Comparison of ENCODE assay signal across 31 mouse cellular contexts in the genomic region with DNA sequence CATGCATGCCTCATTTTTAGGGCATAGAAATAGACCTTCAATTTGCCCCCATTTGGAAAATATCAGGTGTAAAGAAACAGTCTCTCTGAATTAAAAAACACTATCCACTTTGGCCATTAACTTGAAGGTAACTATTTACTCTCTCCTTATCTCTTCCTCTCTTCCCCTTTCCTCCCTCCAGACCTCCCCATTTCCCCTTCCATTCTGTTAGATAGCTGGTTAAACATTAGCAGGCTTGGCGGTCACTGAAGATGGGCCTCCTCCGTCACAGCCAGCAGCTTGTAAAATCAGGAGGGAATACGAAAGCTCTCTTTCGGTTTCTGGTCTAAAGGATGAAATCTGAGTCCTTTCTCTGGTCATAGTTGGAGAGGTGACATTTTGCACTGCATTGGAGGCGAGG. TPM values are rescaled to one million over a fixed set of nuclear protein-coding genes. Genes with fewer than 3 reads are reported as not detected.
DNase-seq lines count a peak whose midpoint lies in the region; ATAC-seq and TF ChIP-seq lines count a peak whose summit lies in the region.
"Had no signal": no experiment of that assay in that cellular context is flagged by ENCODE, and none has a peak within 500 bp of the region (broad histone marks: within the 10 kb centered on the region; RNA-seq: fewer than 3 reads in every experiment).

No protein-coding gene starts in this region.

- no peaks in the 10 kb centered on the region for H3K36me3 ChIP-seq in liver, embryonic 12.5 days
- no peaks in the 10 kb centered on the region for H3K36me3 ChIP-seq in liver, postnatal 0 days (replicated peaks; ENCODE audit: insufficient read depth, low read length)
- H3K36me3 ChIP-seq in liver, embryonic 14.5 days (replicated peaks; ENCODE audit: control insufficient read depth, insufficient read depth, low read depth), result no peaks in the 10 kb centered on the region
- H3K36me3 ChIP-seq in forebrain, embryonic 16.5 days (ENCODE audit: control insufficient read depth, insufficient read depth), result no peaks in the 10 kb centered on the region
- no peaks in the 10 kb centered on the region for H3K36me3 ChIP-seq in hindbrain, embryonic 16.5 days (ENCODE audit: control insufficient read depth, insufficient read depth, low read length)
- H3K36me3 ChIP-seq: embryonic facial prominence, embryonic 12.5 days; embryonic facial prominence, embryonic 15.5 days; heart, embryonic 10.5 days; heart, embryonic 13.5 days; hindbrain, embryonic 10.5 days; hindbrain, embryonic 13.5 days had no signal

- WGBS in liver, embryonic 12.5 days (ENCODE audit: insufficient replicate concordance), result 14% methylated on average over 5 of the region's 5 CpGs
- 34% methylated on average over 5 of the region's 5 CpGs for WGBS in liver, postnatal 0 days (ENCODE audit: insufficient replicate concordance)
- WGBS in liver, embryonic 14.5 days (ENCODE audit: insufficient replicate concordance), result 8% methylated on average over 5 of the region's 5 CpGs
- 87% methylated on average over 5 of the region's 5 CpGs for WGBS in forebrain, embryonic 16.5 days
- WGBS in hindbrain, embryonic 16.5 days, result 57% methylated on average over 5 of the region's 5 CpGs

- no peak overlapping the region for H3K9ac ChIP-seq in liver, embryonic 12.5 days
- no peak overlapping the region for H3K9ac ChIP-seq in liver, postnatal 0 days (replicated peaks)
- H3K9ac ChIP-seq in liver, embryonic 14.5 days (replicated peaks), result no peak overlapping the region
- no peak overlapping the region for H3K9ac ChIP-seq in forebrain, embryonic 16.5 days (replicated peaks; ENCODE audit: low read depth, low read length)
- H3K9ac ChIP-seq in hindbrain, embryonic 16.5 days (ENCODE audit: low read depth, low read length), result no peak overlapping the region
- H3K9ac ChIP-seq: embryonic facial prominence, embryonic 12.5 days; embryonic facial prominence, embryonic 15.5 days; heart, embryonic 13.5 days; hindbrain, embryonic 13.5 days had no signal

- TF ChIP-seq EP300 in liver, postnatal 0 days (IDR thresholded peaks at IDR 0.05; ENCODE audit: low read depth), result no peak
- no peak for TF ChIP-seq EP300 in liver, embryonic 14.5 days (IDR thresholded peaks at IDR 0.05; ENCODE audit: low read depth)

- H3K4me2 ChIP-seq in liver, embryonic 12.5 days, result 0 out of 2 replicates have a peak overlapping the region, but pooled peaks have one; percentile 10
- H3K4me2 ChIP-seq in liver, postnatal 0 days (ENCODE audit: low read depth, low read length), result no peak overlapping the region
- peak overlapping the region; percentile 18; the same call in 1 of the 2 replicates for H3K4me2 ChIP-seq in liver, embryonic 14.5 days (ENCODE audit: low read depth)
- H3K4me2 ChIP-seq in forebrain, embryonic 16.5 days (ENCODE audit: low read length), result no peak overlapping the region
- H3K4me2 ChIP-seq in hindbrain, embryonic 16.5 days (ENCODE audit: low read length), result no peak overlapping the region
- H3K4me2 ChIP-seq: embryonic facial prominence, embryonic 12.5 days; embryonic facial prominence, embryonic 15.5 days; heart, embryonic 13.5 days; hindbrain, embryonic 13.5 days had no signal

- peak overlapping the region; percentile 63 for H3K27ac ChIP-seq in liver, embryonic 12.5 days
- H3K27ac ChIP-seq in liver, postnatal 0 days (ENCODE audit: low read depth), result no peak overlapping the region
- no peak overlapping the region for H3K27ac ChIP-seq in liver, embryonic 14.5 days
- H3K27ac ChIP-seq in forebrain, embryonic 16.5 days (ENCODE audit: low read length), result no peak overlapping the region
- H3K27ac ChIP-seq in hindbrain, embryonic 16.5 days (ENCODE audit: low read depth, low read length), result no peak overlapping the region
- H3K27ac ChIP-seq: embryonic facial prominence, embryonic 12.5 days; embryonic facial prominence, embryonic 15.5 days; heart, adult 2 months; heart, embryonic 10.5 days; heart, embryonic 13.5 days; hindbrain, embryonic 10.5 days; hindbrain, embryonic 13.5 days had no signal

- no peaks in the 10 kb centered on the region; the same call in 1 of the 2 replicates for H3K27me3 ChIP-seq in liver, embryonic 12.5 days (replicated peaks)
- no peaks in the 10 kb centered on the region for H3K27me3 ChIP-seq in liver, postnatal 0 days (ENCODE audit: insufficient read depth, low read length)
- H3K27me3 ChIP-seq in liver, embryonic 14.5 days (ENCODE audit: control insufficient read depth, insufficient read depth, low read length), result no peaks in the 10 kb centered on the region
- no peaks in the 10 kb centered on the region for H3K27me3 ChIP-seq in forebrain, embryonic 16.5 days (replicated peaks; ENCODE audit: control insufficient read depth, insufficient read depth, low read length)
- no peaks in the 10 kb centered on the region for H3K27me3 ChIP-seq in hindbrain, embryonic 16.5 days (replicated peaks; ENCODE audit: control insufficient read depth, insufficient read depth, low read length)

- DNase-seq in liver, postnatal 0 days, result no peak
- peak; percentile 44 for DNase-seq in MEL-GATA-1-ER (ENCODE audit: extremely low read depth, low read depth)
- peak in 2 of 3 experiments; percentile 19 to 22 for DNase-seq in liver, embryonic 14.5 days (ENCODE audit: low read depth in 3 of 3, low spot score in 3 of 3)
- peak; percentile 75 for DNase-seq in yolk sac, embryonic 10.5 days (ENCODE audit: low spot score)
- DNase-seq in gastrocnemius, postnatal 10 days, result no peak
- DNase-seq: adrenal gland, adult 2 months; adrenal gland, postnatal 14 days; cerebellum, adult 11 months; cerebellum, adult 2 months; cerebellum, adult 9-11 months; cerebellum, postnatal 25 days; gastrocnemius, postnatal 36 days; heart, adult 2 months; heart, postnatal 36 days had no signal

- H3K4me1 ChIP-seq in liver, embryonic 12.5 days, result peaks cover 23% of the 10 kb centered on the region
- H3K4me1 ChIP-seq in liver, postnatal 0 days (ENCODE audit: insufficient read depth), result peaks cover 12% of the 10 kb centered on the region
- H3K4me1 ChIP-seq in liver, embryonic 14.5 days (replicated peaks; ENCODE audit: control insufficient read depth in 2 of 2, insufficient read depth in 2 of 2, low read length in 1 of 2), result peaks cover 0 to 28% of the 10 kb centered on the region in 2 experiments; a peak in 2 of 4 replicates
- H3K4me1 ChIP-seq in forebrain, embryonic 16.5 days (replicated peaks; ENCODE audit: control insufficient read depth, insufficient read depth, low read length), result peaks cover 7% of the 10 kb centered on the region
- H3K4me1 ChIP-seq in hindbrain, embryonic 16.5 days (ENCODE audit: control insufficient read depth, insufficient read depth, low read depth, low read length), result peaks cover 11% of the 10 kb centered on the region

- peak; percentile 48; the same call in 1 of the 2 replicates for ATAC-seq in liver, embryonic 12.5 days
- no peak for ATAC-seq in liver, postnatal 0 days
- peak; percentile 39; the same call in 1 of the 2 replicates for ATAC-seq in liver, embryonic 14.5 days (ENCODE audit: insufficient read depth)
- ATAC-seq in forebrain, embryonic 16.5 days, result no peak
- no peak for ATAC-seq in hindbrain, embryonic 16.5 days
- ATAC-seq: CD4-positive, CD25-positive, alpha-beta regulatory T cell, adult 4 months; forebrain, embryonic 14.5 days had no signal

- no peak overlapping the region for H3K4me3 ChIP-seq in liver, embryonic 12.5 days
- no peak overlapping the region for H3K4me3 ChIP-seq in liver, postnatal 0 days (ENCODE audit: low read depth, low read length)
- H3K4me3 ChIP-seq in liver, embryonic 14.5 days (ENCODE audit: insufficient read depth in 1 of 2, low read depth in 2 of 2, low read length in 2 of 2), result no peak overlapping the region
- H3K4me3 ChIP-seq in forebrain, embryonic 16.5 days (replicated peaks; ENCODE audit: low read length), result no peak overlapping the region
- no peak overlapping the region for H3K4me3 ChIP-seq in hindbrain, embryonic 16.5 days (ENCODE audit: low read length)
- H3K4me3 ChIP-seq: embryonic facial prominence, embryonic 12.5 days; embryonic facial prominence, embryonic 15.5 days; heart, adult 2 months; heart, embryonic 10.5 days; heart, embryonic 13.5 days; hindbrain, embryonic 10.5 days; hindbrain, embryonic 13.5 days had no signal

- TF ChIP-seq CTCF in liver, postnatal 0 days (IDR thresholded peaks at IDR 0.05; ENCODE audit: low read depth), result no peak
- TF ChIP-seq CTCF in liver, embryonic 14.5 days (IDR thresholded peaks at IDR 0.05; ENCODE audit: low read depth), result no peak

- H3K9me3 ChIP-seq in liver, embryonic 12.5 days (replicated peaks), result no peaks in the 10 kb centered on the region
- H3K9me3 ChIP-seq in liver, postnatal 0 days (ENCODE audit: low read length), result no peaks in the 10 kb centered on the region
- H3K9me3 ChIP-seq in liver, embryonic 14.5 days (ENCODE audit: control insufficient read depth, low read length), result no peaks in the 10 kb centered on the region
- H3K9me3 ChIP-seq in forebrain, embryonic 16.5 days (ENCODE audit: control insufficient read depth, low read length), result no peaks in the 10 kb centered on the region
- H3K9me3 ChIP-seq in hindbrain, embryonic 16.5 days (ENCODE audit: control insufficient read depth, low read length), result no peaks in the 10 kb centered on the region
- H3K9me3 ChIP-seq: embryonic facial prominence, embryonic 12.5 days; embryonic facial prominence, embryonic 15.5 days; heart, embryonic 10.5 days; heart, embryonic 13.5 days; hindbrain, embryonic 10.5 days; hindbrain, embryonic 13.5 days had no signal

RNA-seq across cellular contexts. Expression of a gene that starts 13.9 kb away (rescaled TPM):
- 0.50 and 0.61 TPM in 2 replicates for polyA plus RNA-seq in liver, embryonic 12.5 days (2016; fragmentation: Nextera tagmentation; extraction: Ambion mirVana)
- 0.98 and 1.1 TPM in 2 replicates for polyA plus RNA-seq in liver, postnatal 0 days (2015; fragmentation: Nextera tagmentation; extraction: Ambion mirVana)
- polyA plus RNA-seq in liver, embryonic 14.5 days (2012; rRNA removed), result 0.44 and 0.56 TPM in 2 replicates
- 0.22 and 0.29 TPM in 2 replicates for polyA plus RNA-seq in liver, embryonic 14.5 days (2014; fragmentation: Nextera tagmentation; extraction: Ambion mirVana)
- polyA plus RNA-seq in forebrain, embryonic 16.5 days (2015; fragmentation: Nextera tagmentation; extraction: Ambion mirVana), result not detected in 2 replicates
- polyA plus RNA-seq in hindbrain, embryonic 16.5 days (2015; fragmentation: Nextera tagmentation; extraction: Ambion mirVana), result 0.08 and 0.12 TPM in 2 replicates
- not detected for total RNA-seq in gastrocnemius, postnatal 10 days (2021)
- total RNA-seq: common myeloid progenitor, adult 5-6 weeks; gastrocnemius, postnatal 36 days; granulocyte monocyte progenitor cell, adult 5-6 weeks had no signal
- polyA plus RNA-seq: adrenal gland, adult 2 months; C2C12; forebrain, embryonic 11.5 days; forebrain, embryonic 14.5 days; heart, embryonic 13.5 days; heart, embryonic 16.5 days; hindbrain, embryonic 10.5 days; hindbrain, embryonic 13.5 days had no signal

RNA-seq across cellular contexts. Expression of a gene that starts 15.4 kb away (rescaled TPM):
- 4.7 and 6.1 TPM in 2 replicates for polyA plus RNA-seq in liver, embryonic 12.5 days (2016; fragmentation: Nextera tagmentation; extraction: Ambion mirVana)
- 2.5 and 3.1 TPM in 2 replicates for polyA plus RNA-seq in liver, postnatal 0 days (2015; fragmentation: Nextera tagmentation; extraction: Ambion mirVana)
- 1.5 and 1.7 TPM in 2 replicates for polyA plus RNA-seq in liver, embryonic 14.5 days (2012; rRNA removed)
- polyA plus RNA-seq in liver, embryonic 14.5 days (2014; fragmentation: Nextera tagmentation; extraction: Ambion mirVana), result 1.8 and 2.0 TPM in 2 replicates
- polyA plus RNA-seq in forebrain, embryonic 16.5 days (2015; fragmentation: Nextera tagmentation; extraction: Ambion mirVana), result 0.85 and 1.1 TPM in 2 replicates
- polyA plus RNA-seq in hindbrain, embryonic 16.5 days (2015; fragmentation: Nextera tagmentation; extraction: Ambion mirVana), result 0.89 and 1.3 TPM in 2 replicates
- under 1 TPM; 0.21 to 0.77 TPM for total RNA-seq in gastrocnemius, postnatal 10 days (2021)

RNA-seq across cellular contexts. Expression of a gene that starts 27.6 kb away (rescaled TPM):
- 0.23 TPM in 1 of 2 replicates, not detected in the other for polyA plus RNA-seq in liver, embryonic 12.5 days (2016; fragmentation: Nextera tagmentation; extraction: Ambion mirVana)
- polyA plus RNA-seq in liver, postnatal 0 days (2015; fragmentation: Nextera tagmentation; extraction: Ambion mirVana), result not detected in 2 replicates
- 0.27 and 0.63 TPM in 2 replicates for polyA plus RNA-seq in liver, embryonic 14.5 days (2012; rRNA removed)
- not detected in 2 replicates for polyA plus RNA-seq in liver, embryonic 14.5 days (2014; fragmentation: Nextera tagmentation; extraction: Ambion mirVana)
- polyA plus RNA-seq in forebrain, embryonic 16.5 days (2015; fragmentation: Nextera tagmentation; extraction: Ambion mirVana), result not detected in 2 replicates
- polyA plus RNA-seq in hindbrain, embryonic 16.5 days (2015; fragmentation: Nextera tagmentation; extraction: Ambion mirVana), result not detected in 2 replicates
- total RNA-seq in gastrocnemius, postnatal 10 days (2021), result 1 to 10 TPM; 2.4 to 3.7 TPM
- total RNA-seq: adrenal gland, postnatal 14 days; common myeloid progenitor, adult 5-6 weeks; ES-E14; granulocyte monocyte progenitor cell, adult 5-6 weeks had no signal
- polyA plus RNA-seq: C2C12; CD4-positive, CD25-positive, alpha-beta regulatory T cell, adult 4 months; embryonic facial prominence, embryonic 12.5 days; embryonic facial prominence, embryonic 15.5 days; forebrain, embryonic 11.5 days; forebrain, embryonic 14.5 days; heart, embryonic 10.5 days; heart, embryonic 13.5 days; heart, embryonic 16.5 days; hindbrain, embryonic 10.5 days; hindbrain, embryonic 13.5 days had no signal

RNA-seq across cellular contexts. Expression of a gene that starts 38.3 kb away (rescaled TPM):
- not detected in 2 replicates for polyA plus RNA-seq in liver, embryonic 12.5 days (2016; fragmentation: Nextera tagmentation; extraction: Ambion mirVana)
- polyA plus RNA-seq in liver, postnatal 0 days (2015; fragmentation: Nextera tagmentation; extraction: Ambion mirVana), result not detected in 2 replicates
- 0.13 TPM in 1 of 2 replicates, not detected in the other for polyA plus RNA-seq in liver, embryonic 14.5 days (2012; rRNA removed)
- not detected in 2 replicates for polyA plus RNA-seq in liver, embryonic 14.5 days (2014; fragmentation: Nextera tagmentation; extraction: Ambion mirVana)
- polyA plus RNA-seq in forebrain, embryonic 16.5 days (2015; fragmentation: Nextera tagmentation; extraction: Ambion mirVana), result not detected in 2 replicates
- not detected in 2 replicates for polyA plus RNA-seq in hindbrain, embryonic 16.5 days (2015; fragmentation: Nextera tagmentation; extraction: Ambion mirVana)
- 1 to 10 TPM; 1.4 to 4.7 TPM for total RNA-seq in gastrocnemius, postnatal 10 days (2021)
- total RNA-seq: common myeloid progenitor, adult 5-6 weeks; ES-E14; granulocyte monocyte progenitor cell, adult 5-6 weeks had no signal
- polyA plus RNA-seq: CD4-positive, CD25-positive, alpha-beta regulatory T cell, adult 4 months; embryonic facial prominence, embryonic 12.5 days; embryonic facial prominence, embryonic 15.5 days; forebrain, embryonic 11.5 days; forebrain, embryonic 14.5 days; heart, embryonic 10.5 days; heart, embryonic 13.5 days; heart, embryonic 16.5 days; hindbrain, embryonic 10.5 days; hindbrain, embryonic 13.5 days had no signal

RNA-seq across cellular contexts. Expression of a gene that starts 49.0 kb away (rescaled TPM):
- not detected in 2 replicates for polyA plus RNA-seq in liver, embryonic 12.5 days (2016; fragmentation: Nextera tagmentation; extraction: Ambion mirVana)
- not detected in 2 replicates for polyA plus RNA-seq in liver, postnatal 0 days (2015; fragmentation: Nextera tagmentation; extraction: Ambion mirVana)
- 0.09 and 0.10 TPM in 2 replicates for polyA plus RNA-seq in liver, embryonic 14.5 days (2012; rRNA removed)
- not detected in 2 replicates for polyA plus RNA-seq in liver, embryonic 14.5 days (2014; fragmentation: Nextera tagmentation; extraction: Ambion mirVana)
- polyA plus RNA-seq in forebrain, embryonic 16.5 days (2015; fragmentation: Nextera tagmentation; extraction: Ambion mirVana), result not detected in 2 replicates
- not detected in 2 replicates for polyA plus RNA-seq in hindbrain, embryonic 16.5 days (2015; fragmentation: Nextera tagmentation; extraction: Ambion mirVana)
- under 1 TPM in 1 of 2 experiments, not detected in 1; 0.43 TPM for total RNA-seq in gastrocnemius, postnatal 10 days (2021)
- total RNA-seq: adrenal gland, adult 2 months; adrenal gland, postnatal 14 days; common myeloid progenitor, adult 5-6 weeks; ES-E14; granulocyte monocyte progenitor cell, adult 5-6 weeks; heart, postnatal 36 days had no signal
- polyA plus RNA-seq: C2C12; CD4-positive, CD25-positive, alpha-beta regulatory T cell, adult 4 months; embryonic facial prominence, embryonic 12.5 days; embryonic facial prominence, embryonic 15.5 days; forebrain, embryonic 11.5 days; forebrain, embryonic 14.5 days; heart, embryonic 10.5 days; heart, embryonic 13.5 days; heart, embryonic 16.5 days; hindbrain, embryonic 10.5 days; hindbrain, embryonic 13.5 days had no signal

Comparison
In these comparisons a context has a peak if more than half of its experiments do, and no peak if none do; other contexts are left out.
1. ATAC-seq: peak in liver, embryonic 12.5 days (single experiment) and liver, embryonic 14.5 days (single experiment); none in liver, postnatal 0 days (single experiment), forebrain, embryonic 16.5 days (single experiment) and hindbrain, embryonic 16.5 days (single experiment).
2. H3K4me2 ChIP-seq: peak in liver, embryonic 12.5 days (single experiment) and liver, embryonic 14.5 days (single experiment); none in liver, postnatal 0 days (single experiment), forebrain, embryonic 16.5 days (single experiment) and hindbrain, embryonic 16.5 days (single experiment).
3. DNase-seq: peak in MEL-GATA-1-ER (single experiment), liver, embryonic 14.5 days (2 of 3) and yolk sac, embryonic 10.5 days (single experiment); none in liver, postnatal 0 days (single experiment) and gastrocnemius, postnatal 10 days (single experiment).